Mouse (Mus musculus): ENCODE measurements at regions not wholly inside any gene's neighbourhood (a gene's known extent, or its start where the extent isn't known, plus 50 kb on each side); places are given as distances from the start of the nearest gene placed in this dataset.

GRCm38 (mm10) chr14:116783840-116784239 lies 141.3 kb upstream of the Gpc6 start:
- Histone ChIP-seq H3K4me1 (ENCODE audit: control insufficient read depth in 1 of 2, insufficient read depth in 2 of 2) (no peaks in the 10 kb centered on the region), H3K4me3 (replicated peaks in 1 of 3; ENCODE audit: low read depth in 2 of 3, low read length in 2 of 3, poor library complexity in 1 of 3) (no peak overlapping the region), H3K4me2 (ENCODE audit: insufficient read depth, low read depth, poor library complexity, severe bottlenecking) (no peak overlapping the region), H3K36me3 (replicated peaks in 1 of 2; ENCODE audit: control insufficient read depth in 1 of 2, insufficient read depth in 1 of 2, low read length in 1 of 2) (no peaks in the 10 kb centered on the region), H3K9ac (ENCODE audit: insufficient read depth, low read depth) (no peak overlapping the region), H3K9me3 (replicated peaks; ENCODE audit: low read length) (no peaks in the 10 kb centered on the region), H3K79me2 (replicated peaks; ENCODE audit: control insufficient read depth, extremely low read depth, insufficient read depth, poor library complexity, severe bottlenecking) (no peaks in the 10 kb centered on the region), H3K27me3 (replicated peaks) (no peaks in the 10 kb centered on the region), H3K27ac (ENCODE audit: insufficient read depth, low read depth) (no peak overlapping the region)
- TF ChIP-seq PAX5 (IDR thresholded peaks at IDR 0.05; ENCODE audit: low read length) (no peak), MAFK (IDR thresholded peaks at IDR 0.05; ENCODE audit: insufficient replicate concordance, low read length) (no peak), CTCF (conservative IDR thresholded peaks at IDR 0.05 in 1 of 2, IDR thresholded peaks at IDR 0.05 in 1 of 2; ENCODE audit: low read depth in 2 of 2, low read length in 2 of 2) (no peak), ZMIZ1 (IDR thresholded peaks at IDR 0.05; ENCODE audit: low read depth, low read length) (no peak), NELFE (IDR thresholded peaks at IDR 0.05; ENCODE audit: low read depth, low read length) (no peak), CHD2 (IDR thresholded peaks at IDR 0.05; ENCODE audit: low read length) (no peak), GABPA (IDR thresholded peaks at IDR 0.05; ENCODE audit: insufficient replicate concordance, low read depth, low read length) (no peak), MEF2A (IDR thresholded peaks at IDR 0.05; ENCODE audit: borderline replicate concordance, low read depth, low read length) (no peak), NRF1 (IDR thresholded peaks at IDR 0.05; ENCODE audit: low read depth, low read length) (no peak), ETS1 (conservative IDR thresholded peaks at IDR 0.05; ENCODE audit: low read depth, low read length) (no peak), RAD21 (IDR thresholded peaks at IDR 0.05; ENCODE audit: low read depth, low read length) (no peak), TBP (conservative IDR thresholded peaks at IDR 0.05; ENCODE audit: low read depth, low read length) (no peak), USF2 (conservative IDR thresholded peaks at IDR 0.05; ENCODE audit: low read depth, low read length) (no peak), TCF12 (IDR thresholded peaks at IDR 0.05; ENCODE audit: low read depth, low read length) (no peak), EP300 (IDR thresholded peaks at IDR 0.05; ENCODE audit: low read length) (no peak), KAT2A (IDR thresholded peaks at IDR 0.05; ENCODE audit: insufficient replicate concordance, low read length) (no peak), POLR2A (IDR thresholded peaks at IDR 0.05; ENCODE audit: low read depth, low read length) (no peak), BHLHE40 (IDR thresholded peaks at IDR 0.05; ENCODE audit: low read depth, low read length) (no peak), ELF1 (IDR thresholded peaks at IDR 0.05; ENCODE audit: low read depth, low read length) (no peak), JUND (conservative IDR thresholded peaks at IDR 0.05; ENCODE audit: low read depth, low read length) (no peak)
- dilution Hi-C loops (cut with MboI; ENCODE audit: extremely low pct_ligation_motif_present, extremely low pct_unique_long_range_greater_than_20kb, low sequenced_read_pairs), result no loop called here
- in situ Hi-C loops (cut with MboI; ENCODE audit: low pct_ligation_motif_present, low pct_unique_long_range_greater_than_20kb, low sequenced_read_pairs), result no loop called here
- DNase-seq (ENCODE audit: extremely low read depth), result no peak

GRCm38 (mm10) chr14:116806504-116806903 lies 118.6 kb upstream of the Gpc6 start:
- Histone ChIP-seq H3K27me3 (replicated peaks) (no peaks in the 10 kb centered on the region), H3K79me2 (replicated peaks; ENCODE audit: control insufficient read depth, extremely low read depth, insufficient read depth, poor library complexity, severe bottlenecking) (no peaks in the 10 kb centered on the region), H3K4me3 (replicated peaks in 1 of 3; ENCODE audit: low read depth in 2 of 3, low read length in 2 of 3, poor library complexity in 1 of 3) (no peak overlapping the region), H3K36me3 (replicated peaks in 1 of 2; ENCODE audit: control insufficient read depth in 1 of 2, insufficient read depth in 1 of 2, low read length in 1 of 2) (no peaks in the 10 kb centered on the region), H3K4me2 (ENCODE audit: insufficient read depth, low read depth, poor library complexity, severe bottlenecking) (no peak overlapping the region), H3K9ac (ENCODE audit: insufficient read depth, low read depth) (no peak overlapping the region), H3K9me3 (replicated peaks; ENCODE audit: low read length) (no peaks in the 10 kb centered on the region), H3K27ac (ENCODE audit: insufficient read depth, low read depth) (no peak overlapping the region), H3K4me1 (ENCODE audit: control insufficient read depth in 1 of 2, insufficient read depth in 2 of 2) (no peaks in the 10 kb centered on the region)
- peak; percentile 3 for DNase-seq (ENCODE audit: extremely low read depth)
- TF ChIP-seq ZMIZ1 (IDR thresholded peaks at IDR 0.05; ENCODE audit: low read depth, low read length) (no peak), MAZ (IDR thresholded peaks at IDR 0.05; ENCODE audit: low read depth, low read length) (no peak), SMC3 (IDR thresholded peaks at IDR 0.05; ENCODE audit: low read depth, low read length) (peak; percentile 58), SIN3A (IDR thresholded peaks at IDR 0.05; ENCODE audit: low read length) (no peak), CTCF (conservative IDR thresholded peaks at IDR 0.05 in 1 of 2, IDR thresholded peaks at IDR 0.05 in 1 of 2; ENCODE audit: low read depth in 2 of 2, low read length in 2 of 2) (peak in 1 of 2 experiments; percentile 58; a peak in 2 of 4 replicates), CHD2 (IDR thresholded peaks at IDR 0.05; ENCODE audit: low read length) (no peak), NRF1 (IDR thresholded peaks at IDR 0.05; ENCODE audit: low read depth, low read length) (no peak), ELF1 (IDR thresholded peaks at IDR 0.05; ENCODE audit: low read depth, low read length) (no peak), TBP (conservative IDR thresholded peaks at IDR 0.05; ENCODE audit: low read depth, low read length) (no peak), ZNF384 (IDR thresholded peaks at IDR 0.05; ENCODE audit: low read depth, low read length) (no peak), HCFC1 (IDR thresholded peaks at IDR 0.05; ENCODE audit: low read depth, low read length) (no peak), CHD1 (IDR thresholded peaks at IDR 0.05; ENCODE audit: low read depth, low read length) (no peak), RAD21 (IDR thresholded peaks at IDR 0.05; ENCODE audit: low read depth, low read length) (peak; percentile 64)
- in situ Hi-C loops (cut with MboI; ENCODE audit: low pct_ligation_motif_present, low pct_unique_long_range_greater_than_20kb, low sequenced_read_pairs), result loop anchor here (25.0 kb wide), 1 partner anchor 244 kb away; no protein-coding TSS in a partner anchor
- dilution Hi-C loops (cut with MboI; ENCODE audit: extremely low pct_ligation_motif_present, extremely low pct_unique_long_range_greater_than_20kb, low sequenced_read_pairs), result no loop called here
